Mouse (Mus musculus) heart, postnatal 0 days (tissue): ENCODE results near the gene Sox12. TPM values are rescaled to one million over a fixed set of nuclear protein-coding genes. Genes with fewer than 3 reads are reported as not detected.

Experiments used
- ATAC-seq: fragments of 200-750 bp; cut with Nextera tagmentation; 2 replicates; pipeline ENCODE4 v1.8.0; 2017; ENCODE audit warnings: low read depth, moderate number of reproducible peaks, moderate library complexity; ENCODE audit not compliant: insufficient read depth
- DNase-seq: peaks from one replicate; pipeline ENCODE4 v3.0.0-alpha.2; 2016; ENCODE audit warnings: low spot score
- H3K27ac ChIP-seq: fragments of 300-500 bp; sonication (generic); 2 replicates; pipeline ENCODE4 v1.5.1; 2014; ENCODE audit warnings: low read depth, mild to moderate bottlenecking
- H3K27me3 ChIP-seq: fragments of 300-500 bp; sonication (generic); 2 replicates; pipeline ENCODE4 v1.6.1; 2014; ENCODE audit warnings: low read length, mixed read lengths; ENCODE audit not compliant: control insufficient read depth, insufficient read depth
- H3K36me3 ChIP-seq: fragments of 300-500 bp; sonication (generic); replicated peaks from 2 replicates; pipeline ENCODE4 v1.6.1; 2014; ENCODE audit warnings: low read length, mixed read lengths; ENCODE audit not compliant: control insufficient read depth, insufficient read depth
- H3K4me1 ChIP-seq: fragments of 300-500 bp; sonication (generic); 2 replicates; pipeline ENCODE4 v1.6.1; 2014; ENCODE audit warnings: antibody characterized with exemption; ENCODE audit not compliant: control insufficient read depth, insufficient read depth
- H3K4me2 ChIP-seq: fragments of 300-500 bp; sonication (generic); 2 replicates; pipeline ENCODE4 v1.6.1; 2014; ENCODE audit warnings: low read depth, mild to moderate bottlenecking, low read length, moderate library complexity
- H3K4me3 ChIP-seq: fragments of 300-500 bp; sonication (generic); 2 replicates; pipeline ENCODE4 v1.5.1; 2014; ENCODE audit warnings: low read depth, low read length
- H3K9ac ChIP-seq: fragments of 300-500 bp; sonication (generic); replicated peaks from 2 replicates; pipeline ENCODE4 v1.6.1; 2014; ENCODE audit warnings: low read depth, low read length, mixed read lengths
- H3K9me3 ChIP-seq: fragments of 300-500 bp; sonication (generic); replicated peaks from 2 replicates; pipeline ENCODE4 v1.6.1; 2016; ENCODE audit warnings: low read length; ENCODE audit not compliant: control insufficient read depth
- CTCF ChIP-seq: IDR thresholded peaks from 2 replicates; pipeline ENCODE4 v1.5.1; 2016; ENCODE audit warnings: antibody characterized with exemption, control low read depth, low read depth
- EP300 ChIP-seq: IDR thresholded peaks from 2 replicates; pipeline ENCODE4 v1.6.1; 2016; ENCODE audit warnings: antibody characterized with exemption, low read depth
- WGBS: fragments of 180-500 bp; shearing (Covaris S2); extraction: QIAGEN DNeasy Blood & Tissue Kit; methylation state at CpG from one replicate; pipeline ENCODE4 v1.1.7; 2014; 5-methylcytosine and 5-hydroxymethylcytosine counted together
- polyA plus RNA-seq: library from polyadenylated mRNA; unstranded; fragments of >200 nt; fragmentation: Nextera tagmentation; extraction: Ambion mirVana; gene quantifications from 2 replicates; pipeline ENCODE4 v1.2.1, GENCODE M21; 2015
- total RNA-seq: library from RNA; depleted of rRNA; stranded (reverse); fragments of >200 nt; gene quantifications from 2 replicates; pipeline ENCODE4 v1.2.3, GENCODE M21; 2014; ENCODE audit warnings: low replicate concordance

Sox12 gene
- total and polyA plus RNA-seq, 2 experiments from 2014 or later = 5.5 to 19.9 TPM

DNA sequence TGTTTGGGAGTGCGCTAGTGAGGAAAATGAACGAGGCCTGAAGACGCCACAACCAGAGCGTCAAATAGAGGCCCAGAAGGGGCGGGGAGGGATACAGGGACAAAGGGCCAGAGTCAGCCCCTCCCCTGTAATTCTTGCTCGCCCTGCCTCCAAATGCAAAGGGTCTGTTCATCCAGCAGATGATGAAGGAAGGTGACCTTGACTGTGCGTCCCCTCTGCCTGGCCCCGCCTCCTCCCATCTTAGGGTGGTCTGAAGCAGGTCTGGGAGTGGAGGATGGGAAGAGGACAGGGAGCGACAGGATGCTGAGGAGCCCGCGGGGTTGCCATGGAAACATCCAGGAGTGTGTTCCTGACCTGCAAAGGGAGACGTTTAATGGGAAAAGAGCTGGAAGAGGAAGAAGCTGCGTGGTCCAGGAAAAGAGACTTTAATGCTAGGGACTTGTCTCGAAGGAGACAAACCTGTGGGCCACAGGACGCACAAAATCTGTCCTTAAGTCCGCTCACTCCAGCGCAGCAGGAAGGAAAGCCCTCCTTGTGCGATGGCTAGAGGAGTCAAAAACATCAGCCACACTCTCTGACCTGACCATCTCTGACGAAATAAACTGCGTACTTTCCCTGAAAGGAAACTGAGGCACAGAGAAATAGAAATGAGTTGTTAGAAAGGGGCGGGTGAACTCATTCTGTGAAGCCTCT lies 22.1 kb downstream of the Sox12 start:
- no peak overlapping the region for H3K9ac ChIP-seq
- peaks cover 11% of the 10 kb centered on the region; the same call in 1 of the 2 replicates for H3K27me3 ChIP-seq
- no peak overlapping the region for H3K4me2 ChIP-seq
- DNase-seq (no peak), ATAC-seq (no peak)
- H3K9me3 ChIP-seq = no peaks in the 10 kb centered on the region
- no peaks in the 10 kb centered on the region; the same call in 1 of the 2 replicates for H3K4me1 ChIP-seq
- WGBS = 18% methylated on average over 21 of the region's 21 CpGs
- no peaks in the 10 kb centered on the region for H3K36me3 ChIP-seq
- H3K27ac ChIP-seq = no peak overlapping the region
- TF ChIP-seq CTCF = no peak
- no peak for TF ChIP-seq EP300
- no peak overlapping the region for H3K4me3 ChIP-seq

DNA sequence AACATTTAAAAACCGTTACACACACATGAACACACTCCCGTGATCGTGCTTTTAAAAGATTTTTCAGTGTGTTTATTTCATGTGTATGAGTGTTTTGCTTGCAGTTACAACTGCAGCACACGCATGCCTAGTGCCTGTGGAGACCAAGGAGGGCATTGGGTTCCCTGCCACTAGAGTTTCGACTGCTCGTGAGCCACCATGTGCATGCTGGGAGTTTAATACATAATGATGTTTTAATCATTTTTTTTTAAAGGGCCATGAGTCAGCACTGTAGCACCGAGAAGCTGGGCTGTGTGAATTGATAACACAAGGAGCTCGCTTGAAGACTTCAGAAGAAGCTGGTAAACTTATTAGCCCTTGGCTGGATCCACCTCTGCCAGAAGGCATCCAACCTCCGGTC lies 24.3 kb downstream of the Sox12 start:
- Histone ChIP-seq H3K4me3 (no peak overlapping the region), H3K4me1 (no peaks in the 10 kb centered on the region; the same call in 1 of the 2 replicates), H3K27ac (no peak overlapping the region), H3K9ac (no peak overlapping the region), H3K27me3 (peaks cover 11% of the 10 kb centered on the region; the same call in 1 of the 2 replicates), H3K4me2 (no peak overlapping the region), H3K36me3 (no peaks in the 10 kb centered on the region), H3K9me3 (no peaks in the 10 kb centered on the region)
- WGBS = 78% methylated on average over 9 of the region's 9 CpGs
- no peak for ATAC-seq
- no peak for DNase-seq
- no peak for TF ChIP-seq CTCF
- no peak for TF ChIP-seq EP300

DNA sequence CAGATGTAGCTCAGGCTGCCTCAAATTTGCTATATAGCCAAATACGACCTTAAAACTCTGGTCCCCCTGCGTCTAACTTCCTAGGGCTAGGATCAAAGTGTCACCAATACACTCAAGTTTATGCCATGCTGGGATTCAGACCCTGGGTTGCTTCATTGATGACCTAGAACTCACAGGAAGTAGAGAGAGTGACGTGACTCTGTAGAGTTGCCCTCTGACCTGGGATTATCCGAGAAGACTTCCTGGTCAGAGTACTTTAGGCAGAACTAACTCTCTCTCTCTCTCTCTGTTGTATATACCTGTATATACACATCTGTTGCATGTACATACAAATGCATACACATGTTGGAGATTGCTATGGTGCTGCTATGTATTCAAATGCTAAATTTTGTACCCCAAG lies 25.2 kb downstream of the Sox12 start:
- WGBS = 65% methylated on average over 4 of the region's 4 CpGs
- Histone ChIP-seq H3K4me3 (no peak overlapping the region), H3K4me2 (no peak overlapping the region), H3K9me3 (no peaks in the 10 kb centered on the region), H3K9ac (no peak overlapping the region), H3K27ac (no peak overlapping the region), H3K36me3 (no peaks in the 10 kb centered on the region), H3K27me3 (peaks cover 11% of the 10 kb centered on the region; the same call in 1 of the 2 replicates), H3K4me1 (no peaks in the 10 kb centered on the region; the same call in 1 of the 2 replicates)
- DNase-seq (no peak), ATAC-seq (no peak)
- no peak for TF ChIP-seq CTCF
- TF ChIP-seq EP300 = no peak

DNA sequence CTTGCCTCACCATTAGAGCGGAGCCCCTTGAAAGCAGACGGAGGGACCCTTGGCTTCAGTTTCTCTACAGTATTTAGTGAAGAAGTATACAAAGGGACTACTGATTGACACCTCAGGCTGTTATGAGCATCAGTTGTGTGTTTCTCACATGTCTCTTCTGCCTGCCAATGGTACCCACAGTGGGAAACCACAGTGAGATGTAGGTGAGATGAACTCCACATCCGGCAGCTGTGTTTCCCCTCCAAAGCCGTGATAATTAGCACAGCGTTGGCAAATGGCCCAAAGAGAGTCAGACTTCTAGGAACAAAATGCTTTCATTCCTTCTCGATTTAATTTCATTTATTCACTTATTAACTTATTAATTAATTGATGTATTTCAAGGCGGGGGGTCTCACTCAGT lies 25.8 kb downstream of the Sox12 start:
- TF ChIP-seq EP300 (no peak), CTCF (no peak)
- Histone ChIP-seq H3K27ac (no peak overlapping the region), H3K36me3 (no peaks in the 10 kb centered on the region), H3K4me3 (no peak overlapping the region), H3K9ac (no peak overlapping the region), H3K9me3 (no peaks in the 10 kb centered on the region), H3K4me1 (no peaks in the 10 kb centered on the region; the same call in 1 of the 2 replicates), H3K27me3 (peaks cover 11% of the 10 kb centered on the region; the same call in 1 of the 2 replicates), H3K4me2 (no peak overlapping the region)
- no peak for DNase-seq
- ATAC-seq = no peak
- WGBS = 72% methylated on average over 7 of the region's 7 CpGs

DNA sequence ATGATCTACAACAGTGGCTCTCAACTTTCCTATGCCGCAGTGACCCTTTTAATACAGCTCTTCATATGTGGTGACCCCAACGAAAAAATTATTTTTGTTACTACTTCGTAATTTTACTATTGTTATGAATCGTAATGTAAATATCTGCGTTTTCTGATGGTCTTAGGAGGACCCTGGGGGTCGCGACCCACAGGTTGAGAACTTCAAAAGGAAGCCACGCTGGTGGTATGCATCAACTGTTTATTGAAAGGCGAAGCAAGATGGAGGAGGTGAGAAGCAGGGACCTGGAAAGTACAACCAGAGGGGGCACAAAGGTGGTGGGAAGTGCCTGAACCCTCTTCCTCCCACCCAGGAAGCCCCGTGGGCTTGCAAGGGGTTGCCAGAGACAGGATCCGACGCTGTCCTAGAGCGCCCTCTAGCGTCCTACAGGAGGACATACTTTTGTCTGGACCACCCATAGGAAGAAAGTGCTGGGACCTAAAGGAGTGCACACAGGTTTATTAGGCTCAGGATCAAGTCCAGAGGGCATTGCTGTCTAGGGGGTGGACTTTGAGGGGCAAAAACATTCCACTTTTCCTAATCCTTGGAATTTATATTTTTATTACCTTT lies 29.2 kb downstream of the Sox12 start:
- Histone ChIP-seq H3K9me3 (no peaks in the 10 kb centered on the region), H3K27me3 (no peaks in the 10 kb centered on the region), H3K4me3 (no peak overlapping the region), H3K4me2 (no peak overlapping the region), H3K4me1 (no peaks in the 10 kb centered on the region), H3K36me3 (no peaks in the 10 kb centered on the region), H3K27ac (no peak overlapping the region), H3K9ac (no peak overlapping the region)
- TF ChIP-seq CTCF = peak; percentile 93
- TF ChIP-seq EP300 = no peak
- peak; percentile 58 for DNase-seq
- 28% methylated on average over 14 of the region's 14 CpGs for WGBS
- peak; percentile 51 for ATAC-seq
